Mouse (Mus musculus): ENCODE data around the gene Ywhaq. TPM values are rescaled to one million over a fixed set of nuclear protein-coding genes. Genes with fewer than 3 reads are reported as not detected.

Gene Ywhaq
- total RNA-seq (2023) = 169 to 187 TPM (median 172 TPM) in 4 replicates

GRCm38 (mm10) chr12:21417100-21418070, at the start of gene Ywhaq:
Ywhaq (minus strand) TSS chr12:21417637.

GRCm38 (mm10) chr12:21373100-21373819, 44.2 kb downstream of the Ywhaq start, which contains the start of gene Adam17:
Adam17 (minus strand) TSS chr12:21373632.

Other genes starting within 250 kb of the Ywhaq start
- 91.5 to 115 TPM (median 105 TPM) in 4 replicates for gene Cpsf3, start 132.2 kb downstream of the Ywhaq start, total RNA-seq (2023)
- gene Itgb1bp1, start 131.4 kb downstream of the Ywhaq start, total RNA-seq (2023) = 25.7 to 47.3 TPM (median 42.1 TPM) in 4 replicates
- gene Iah1, start 101.2 kb downstream of the Ywhaq start, total RNA-seq (2023) = 37.0 to 46.5 TPM (median 41.2 TPM) in 4 replicates
- gene Adam17, start 44.0 kb downstream of the Ywhaq start, total RNA-seq (2023) = 102 to 124 TPM (median 119 TPM) in 4 replicates

Measured in B cell, adult 62 days (primary cell).